Mouse (Mus musculus): Measurements from ENCODE around the gene Olfr818. TPM values are rescaled to one million over a fixed set of nuclear protein-coding genes. Genes with fewer than 3 reads are reported as not detected.
A peak's percentile ranks its signal among the peaks of the same experiment; 100 is the strongest.
"Not testable (repeated sequence)": the region's sequence is repeated elsewhere in the genome, so short reads cannot be mapped to it uniquely, and the experiment has no call there.

Gene Olfr818
- polyA plus RNA-seq (2014; fragmentation: Nextera tagmentation; extraction: Ambion mirVana) = not detected in 2 replicates

GRCm38 (mm10) chr10:129949000-129949399 lies at the start of gene Olfr818:
Olfr818 (minus strand) TSS chr10:129949100.
- Histone ChIP-seq H3K36me3 (ENCODE audit: control insufficient read depth, insufficient read depth, low read length) (no peaks in the 10 kb centered on the region), H3K4me3 (ENCODE audit: low read depth, low read length) (no peak within 1 kb of the TSS), H3K27ac (ENCODE audit: low read depth, low read length) (no peak within 1 kb of the TSS), H3K27me3 (ENCODE audit: control insufficient read depth, insufficient read depth, low read length) (no peaks in the 10 kb centered on the region), H3K9me3 (ENCODE audit: control insufficient read depth, low read length) (no peaks in the 10 kb centered on the region), H3K9ac (ENCODE audit: low read length) (no peak within 1 kb of the TSS), H3K4me2 (ENCODE audit: low read depth, low read length, severe bottlenecking) (no peak within 1 kb of the TSS), H3K4me1 (replicated peaks; ENCODE audit: control insufficient read depth, insufficient read depth, low read length) (no peaks in the 10 kb centered on the region)
- DNase-seq (ENCODE audit: low spot score) = no peak
- 93% methylated on average over 2 of the region's 2 CpGs for WGBS
- no peak for ATAC-seq (replicated peaks; ENCODE audit: low FRiP score)

DNA sequence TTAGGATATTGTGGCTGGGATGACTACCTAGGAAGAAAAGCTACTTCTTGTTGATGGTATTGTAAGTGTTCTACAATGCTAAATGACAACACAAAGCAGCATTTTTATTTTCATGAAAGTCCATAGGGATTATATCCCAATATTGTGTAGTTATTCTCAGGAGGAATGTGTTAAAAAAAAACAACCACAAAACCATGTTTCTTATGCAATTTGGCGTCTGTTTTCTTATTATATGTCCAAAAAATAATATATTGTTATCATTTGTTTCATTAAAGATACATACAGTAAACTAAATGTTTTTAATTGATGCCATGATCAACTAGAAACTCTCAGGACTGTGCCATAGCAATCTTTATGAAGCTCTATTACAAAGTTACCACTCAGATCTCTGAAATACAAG lies 36.1 kb upstream of the Olfr818 start, which contains the start of gene Gm10310:
Gene Gm10310 (minus strand): TSS at position 101 of the 400 bp plus-strand sequence.
- H3K27me3 ChIP-seq (ENCODE audit: control insufficient read depth, insufficient read depth, low read length); H3K27ac ChIP-seq (ENCODE audit: low read depth, low read length): not testable (repeated sequence)
- no CpG with 5 or more reads among the region's 1 CpGs for WGBS

GRCm38 (mm10) chr10:129981867-129982266 lies 33.0 kb upstream of the Olfr818 start:
- not testable (repeated sequence) for H3K4me2 ChIP-seq (ENCODE audit: low read depth, low read length, severe bottlenecking); H3K27ac ChIP-seq (ENCODE audit: low read depth, low read length); H3K4me1 ChIP-seq (replicated peaks; ENCODE audit: control insufficient read depth, insufficient read depth, low read length); H3K4me3 ChIP-seq (ENCODE audit: low read depth, low read length); DNase-seq (ENCODE audit: low spot score); H3K9me3 ChIP-seq (ENCODE audit: control insufficient read depth, low read length); H3K27me3 ChIP-seq (ENCODE audit: control insufficient read depth, insufficient read depth, low read length); H3K9ac ChIP-seq (ENCODE audit: low read length); H3K36me3 ChIP-seq (ENCODE audit: control insufficient read depth, insufficient read depth, low read length)
- whole genome bisulfite sequencing = no CpG with 5 or more reads among the region's 3 CpGs
- peak; percentile 78 for ATAC-seq (replicated peaks; ENCODE audit: low FRiP score)

More for the DNA sequence above, 36.1 kb upstream of the Olfr818 start, which contains the start of gene Gm10310:
- not testable (repeated sequence) for H3K9me3 ChIP-seq (ENCODE audit: control insufficient read depth, low read length); H3K9ac ChIP-seq (ENCODE audit: low read length); H3K4me1 ChIP-seq (replicated peaks; ENCODE audit: control insufficient read depth, insufficient read depth, low read length); H3K36me3 ChIP-seq (ENCODE audit: control insufficient read depth, insufficient read depth, low read length); ATAC-seq (replicated peaks; ENCODE audit: low FRiP score); H3K4me3 ChIP-seq (ENCODE audit: low read depth, low read length); DNase-seq (ENCODE audit: low spot score); H3K4me2 ChIP-seq (ENCODE audit: low read depth, low read length, severe bottlenecking)

- not testable (repeated sequence) for H3K27me3 ChIP-seq (ENCODE audit: control insufficient read depth, insufficient read depth, low read length); H3K9ac ChIP-seq (ENCODE audit: low read length); H3K27ac ChIP-seq (ENCODE audit: low read depth, low read length); H3K9me3 ChIP-seq (ENCODE audit: control insufficient read depth, low read length); DNase-seq (ENCODE audit: low spot score); H3K4me1 ChIP-seq (replicated peaks; ENCODE audit: control insufficient read depth, insufficient read depth, low read length); H3K4me2 ChIP-seq (ENCODE audit: low read depth, low read length, severe bottlenecking); H3K36me3 ChIP-seq (ENCODE audit: control insufficient read depth, insufficient read depth, low read length); ATAC-seq (replicated peaks; ENCODE audit: low FRiP score); H3K4me3 ChIP-seq (ENCODE audit: low read depth, low read length)
- no CpG with 5 or more reads among the region's 2 CpGs for WGBS
These were observed 27.1 kb upstream of the Olfr818 start, which contains the start of gene Olfr247 for GRCm38 (mm10) chr10:129976040-129976439. Olfr247 (minus strand) TSS chr10:129976140.

GRCm38 (mm10) chr10:129972994-129973393 lies 24.1 kb upstream of the Olfr818 start:
- WGBS = no CpG with 5 or more reads among the region's 3 CpGs
- ATAC-seq (replicated peaks; ENCODE audit: low FRiP score) = peak; percentile 79
- H3K4me2 ChIP-seq (ENCODE audit: low read depth, low read length, severe bottlenecking); H3K4me1 ChIP-seq (replicated peaks; ENCODE audit: control insufficient read depth, insufficient read depth, low read length); DNase-seq (ENCODE audit: low spot score); H3K36me3 ChIP-seq (ENCODE audit: control insufficient read depth, insufficient read depth, low read length); H3K9me3 ChIP-seq (ENCODE audit: control insufficient read depth, low read length); H3K9ac ChIP-seq (ENCODE audit: low read length); H3K27me3 ChIP-seq (ENCODE audit: control insufficient read depth, insufficient read depth, low read length); H3K27ac ChIP-seq (ENCODE audit: low read depth, low read length); H3K4me3 ChIP-seq (ENCODE audit: low read depth, low read length): not testable (repeated sequence)

DNA sequence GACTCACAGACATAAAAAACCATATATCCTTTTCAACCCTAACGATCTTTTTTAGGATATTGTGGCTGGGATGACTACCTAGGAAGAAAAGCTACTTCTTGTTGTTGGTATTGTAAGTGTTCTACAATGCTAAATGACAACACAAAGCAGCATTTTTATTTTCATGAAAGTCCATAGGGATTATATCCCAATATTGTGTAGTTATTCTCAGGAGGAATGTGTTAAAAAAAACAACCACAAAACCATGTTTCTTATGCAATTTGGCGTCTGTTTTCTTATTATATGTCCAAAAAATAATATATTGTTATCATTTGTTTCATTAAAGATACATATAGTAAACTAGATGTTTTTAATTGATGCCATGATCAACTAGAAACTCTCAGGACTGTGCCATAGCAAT lies 18.3 kb upstream of the Olfr818 start, which contains the start of gene Olfr819:
Gene Olfr819 (minus strand): TSS at position 101 of the 400 bp plus-strand sequence.
- WGBS = 91% methylated on average over 2 of the region's 2 CpGs
- not testable (repeated sequence) for H3K4me1 ChIP-seq (replicated peaks; ENCODE audit: control insufficient read depth, insufficient read depth, low read length); H3K4me3 ChIP-seq (ENCODE audit: low read depth, low read length); ATAC-seq (replicated peaks; ENCODE audit: low FRiP score); H3K27me3 ChIP-seq (ENCODE audit: control insufficient read depth, insufficient read depth, low read length); H3K9ac ChIP-seq (ENCODE audit: low read length); H3K27ac ChIP-seq (ENCODE audit: low read depth, low read length); H3K36me3 ChIP-seq (ENCODE audit: control insufficient read depth, insufficient read depth, low read length); H3K4me2 ChIP-seq (ENCODE audit: low read depth, low read length, severe bottlenecking); DNase-seq (ENCODE audit: low spot score); H3K9me3 ChIP-seq (ENCODE audit: control insufficient read depth, low read length)

- H3K9me3 ChIP-seq (ENCODE audit: control insufficient read depth, low read length); H3K4me3 ChIP-seq (ENCODE audit: low read depth, low read length); H3K9ac ChIP-seq (ENCODE audit: low read length); H3K4me2 ChIP-seq (ENCODE audit: low read depth, low read length, severe bottlenecking); H3K4me1 ChIP-seq (replicated peaks; ENCODE audit: control insufficient read depth, insufficient read depth, low read length); H3K27ac ChIP-seq (ENCODE audit: low read depth, low read length); H3K27me3 ChIP-seq (ENCODE audit: control insufficient read depth, insufficient read depth, low read length); DNase-seq (ENCODE audit: low spot score); ATAC-seq (replicated peaks; ENCODE audit: low FRiP score); H3K36me3 ChIP-seq (ENCODE audit: control insufficient read depth, insufficient read depth, low read length): not testable (repeated sequence)
- 92% methylated on average over 2 of the region's 3 CpGs for WGBS
These were observed 17.3 kb upstream of the Olfr818 start for GRCm38 (mm10) chr10:129966232-129966631.

GRCm38 (mm10) chr10:129915497-129915896 lies 33.4 kb downstream of the Olfr818 start, which contains the start of gene Olfr816:
Olfr816 (minus strand) TSS chr10:129915597.
- H3K4me3 ChIP-seq (ENCODE audit: low read depth, low read length) = no peak within 1 kb of the TSS
- WGBS = 76% methylated on average over 1 of the region's 1 CpGs

DNA sequence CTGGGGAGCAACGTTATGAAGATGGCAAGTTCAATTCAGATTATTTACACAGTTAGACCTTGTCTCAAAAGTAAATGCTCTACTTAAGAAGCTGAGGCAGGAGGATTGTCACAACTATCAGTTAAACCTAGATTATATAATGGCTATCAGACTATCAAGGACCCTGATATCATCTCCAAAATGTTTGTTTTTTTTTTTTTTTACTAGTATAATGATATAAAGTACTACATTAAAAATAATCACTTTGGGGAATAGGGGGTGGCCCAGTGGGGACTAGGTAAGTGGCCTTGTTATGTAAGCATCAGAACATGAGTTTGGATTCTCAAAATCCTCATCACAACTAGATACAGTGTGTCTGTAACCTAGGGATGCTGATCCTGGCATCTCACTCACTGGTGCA lies 43.1 kb downstream of the Olfr818 start, which contains the start of gene Olfr815:
Gene Olfr815 (minus strand): TSS at position 101 of the 400 bp plus-strand sequence.
- H3K4me2 ChIP-seq (ENCODE audit: low read depth, low read length, severe bottlenecking); H3K4me1 ChIP-seq (replicated peaks; ENCODE audit: control insufficient read depth, insufficient read depth, low read length); H3K36me3 ChIP-seq (ENCODE audit: control insufficient read depth, insufficient read depth, low read length); H3K9ac ChIP-seq (ENCODE audit: low read length); ATAC-seq (replicated peaks; ENCODE audit: low FRiP score); H3K9me3 ChIP-seq (ENCODE audit: control insufficient read depth, low read length); DNase-seq (ENCODE audit: low spot score); H3K4me3 ChIP-seq (ENCODE audit: low read depth, low read length); H3K27me3 ChIP-seq (ENCODE audit: control insufficient read depth, insufficient read depth, low read length); H3K27ac ChIP-seq (ENCODE audit: low read depth, low read length): not testable (repeated sequence)
- WGBS = no CpG with 5 or more reads among the region's 1 CpGs

More at GRCm38 (mm10) chr10:129915497-129915896, 33.4 kb downstream of the Olfr818 start, which contains the start of gene Olfr816:
- Histone ChIP-seq H3K27me3 (ENCODE audit: control insufficient read depth, insufficient read depth, low read length) (no peaks in the 10 kb centered on the region), H3K9ac (ENCODE audit: low read length) (no peak within 1 kb of the TSS), H3K27ac (ENCODE audit: low read depth, low read length) (no peak within 1 kb of the TSS), H3K4me2 (ENCODE audit: low read depth, low read length, severe bottlenecking) (no peak within 1 kb of the TSS), H3K4me1 (replicated peaks; ENCODE audit: control insufficient read depth, insufficient read depth, low read length) (no peaks in the 10 kb centered on the region), H3K9me3 (ENCODE audit: control insufficient read depth, low read length) (no peaks in the 10 kb centered on the region), H3K36me3 (ENCODE audit: control insufficient read depth, insufficient read depth, low read length) (no peaks in the 10 kb centered on the region)
- no peak for ATAC-seq (replicated peaks; ENCODE audit: low FRiP score)
- no peak for DNase-seq (ENCODE audit: low spot score)

Measured in forebrain, embryonic 11.5 days (tissue).